Mouse (Mus musculus) megakaryocyte, embryonic 14.5 days (primary cell): Measurements from ENCODE around the gene Tmem189.

Experiments
- FLI1 ChIP-seq: IDR thresholded peaks from 2 replicates; pipeline ENCODE4 v1.6.1; 2012; ENCODE audit warnings: low read length, inconsistent platforms, mixed read lengths
- GATA1 ChIP-seq: IDR thresholded peaks from 3 replicates; pipeline ENCODE4 v1.6.1; 2012; ENCODE audit warnings: mixed read lengths, low read length, inconsistent platforms, borderline replicate concordance

- TF ChIP-seq FLI1 (no peak), GATA1 (no peak)
Measured at GRCm38 (mm10) chr2:167708373-167708772, 18.8 kb upstream of the Tmem189 start.
